Mouse (Mus musculus) cortical plate, adult 2 months (tissue): Measurements from ENCODE around the gene Ripor2.

Experiments used
- CTCF ChIP-seq: fragments of 200-500 bp; IDR thresholded peaks from 2 replicates; pipeline ENCODE4 v1.5.1; 2011; ENCODE audit warnings: mild to moderate bottlenecking, control low read depth, low read length; ENCODE audit not compliant: insufficient read depth; ENCODE audit errors: extremely low read depth
- POLR2A ChIP-seq: fragments of 200-500 bp; IDR thresholded peaks from 2 replicates; pipeline ENCODE4 v1.6.1; 2011; ENCODE audit warnings: mild to moderate bottlenecking, low read length, control low read depth; ENCODE audit not compliant: insufficient read depth; ENCODE audit errors: extremely low read depth

DNA sequence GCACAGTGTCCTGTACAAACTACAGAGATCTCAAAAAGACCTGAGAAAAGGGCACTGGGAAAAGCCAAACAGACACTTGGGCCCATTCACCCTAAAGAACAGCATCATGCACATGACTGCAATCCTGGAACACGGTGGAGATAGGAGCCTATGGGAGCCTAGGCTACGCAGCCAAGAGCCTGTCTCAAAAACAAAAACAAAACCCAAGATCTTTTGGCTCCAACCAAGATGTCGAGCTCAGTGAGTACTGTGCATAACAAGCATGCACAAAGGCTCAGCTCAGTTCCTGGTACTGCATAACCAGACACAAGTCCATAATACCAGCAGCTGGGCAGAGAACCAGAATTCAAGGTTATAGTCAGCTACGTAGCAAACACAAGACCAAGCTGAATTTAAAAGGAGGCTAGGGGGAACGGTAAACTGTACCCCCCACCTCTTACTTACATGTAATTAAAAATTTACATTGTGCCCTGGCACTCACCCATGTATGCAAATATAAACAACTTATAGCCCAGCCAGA is 178.4 kb downstream of the Ripor2 start:
- TF ChIP-seq POLR2A (no peak), CTCF (no peak)
